Mouse (Mus musculus) E14TG2a.4 (cell line): ENCODE data around the gene Hspbap1.

ENCODE experiments used
- CTCF ChIP-seq: conservative IDR thresholded peaks from 2 replicates; pipeline ENCODE4 v1.5.1; 2014; ENCODE audit warnings: low read length
- NANOG ChIP-seq: IDR thresholded peaks from 2 replicates; pipeline ENCODE4 v1.6.1; 2014; ENCODE audit warnings: borderline replicate concordance, low read length, mixed read lengths
- POU5F1 ChIP-seq: IDR thresholded peaks from 2 replicates; pipeline ENCODE4 v1.6.1; 2014; ENCODE audit warnings: low read length, borderline replicate concordance

DNA sequence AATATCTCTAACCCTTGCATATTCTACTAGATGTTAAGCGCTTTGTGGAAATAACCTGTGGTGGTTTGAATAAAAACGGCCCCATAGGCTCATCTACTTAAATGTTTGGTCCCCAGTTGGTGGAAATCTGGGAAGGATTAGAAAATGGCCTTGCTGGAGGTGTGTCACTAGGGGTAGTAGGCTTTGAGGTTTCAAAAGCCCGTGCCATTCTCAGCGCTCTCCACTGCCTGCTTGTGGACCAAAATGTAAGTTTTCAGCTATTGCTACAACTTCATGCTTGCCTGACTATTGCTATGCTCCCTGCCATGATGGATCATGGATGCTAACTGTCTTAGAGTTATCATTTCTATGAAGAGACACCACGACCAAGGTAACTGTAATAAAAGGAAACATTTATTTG, 1.4 kb downstream of the Hspbap1 start:
- TF ChIP-seq CTCF (no peak), POU5F1 (no peak), NANOG (no peak)
